Comparison of ENCODE assay signal across 14 mouse cellular contexts in genomic region chr13:37559706-37560313, GRCm38 (mm10).
DNase-seq lines count a peak whose midpoint lies in the region; ATAC-seq and TF ChIP-seq lines count a peak whose summit lies in the region.
"Had no signal": no experiment of that assay in that cellular context is flagged by ENCODE, and none has a peak within 500 bp of the region (broad histone marks: within the 10 kb centered on the region; RNA-seq: fewer than 3 reads in every experiment).

No protein-coding gene starts in this region.

- H3K27ac ChIP-seq in hindbrain, embryonic 13.5 days = no peak overlapping the region
- no peak overlapping the region for H3K27ac ChIP-seq in hindbrain, embryonic 11.5 days (ENCODE audit: low read depth, low read length)
- H3K27ac ChIP-seq in midbrain, embryonic 13.5 days = no peak overlapping the region
- H3K27ac ChIP-seq: intestine, embryonic 15.5 days; liver, embryonic 15.5 days; midbrain, embryonic 12.5 days; neural tube, embryonic 13.5 days had no signal

- 0 out of 2 replicates have a peak, but pooled peaks have one; percentile 12 for ATAC-seq in hindbrain, embryonic 13.5 days (ENCODE audit: low FRiP score)
- ATAC-seq in hindbrain, embryonic 11.5 days (ENCODE audit: low FRiP score) = no peak
- no peak for ATAC-seq in granulocyte monocyte progenitor cell, adult 5-6 weeks (replicated peaks; ENCODE audit: poor library complexity, severe bottlenecking)
- no peak for ATAC-seq in midbrain, embryonic 13.5 days
- ATAC-seq: intestine, embryonic 15.5 days had no signal

- no peaks in the 10 kb centered on the region for H3K27me3 ChIP-seq in hindbrain, embryonic 13.5 days
- H3K27me3 ChIP-seq in hindbrain, embryonic 11.5 days (ENCODE audit: control insufficient read depth, insufficient read depth, low read length) = no peaks in the 10 kb centered on the region
- H3K27me3 ChIP-seq in myocyte (ENCODE audit: control insufficient read depth, insufficient read depth, insufficient read length) = no peaks in the 10 kb centered on the region
- 0 out of 2 replicates have a peak, but pooled peaks cover 5% of the 10 kb centered on the region for H3K27me3 ChIP-seq in midbrain, embryonic 13.5 days
- H3K27me3 ChIP-seq: intestine, embryonic 15.5 days; liver, embryonic 15.5 days; neural tube, embryonic 13.5 days had no signal

- peaks cover 25% of the 10 kb centered on the region for H3K4me1 ChIP-seq in hindbrain, embryonic 13.5 days (replicated peaks)
- H3K4me1 ChIP-seq in hindbrain, embryonic 11.5 days (replicated peaks; ENCODE audit: control insufficient read depth, insufficient read depth, low read length) = no peaks in the 10 kb centered on the region
- peaks cover 22% of the 10 kb centered on the region for H3K4me1 ChIP-seq in midbrain, embryonic 13.5 days (replicated peaks)

- no peaks in the 10 kb centered on the region for H3K79me2 ChIP-seq in myocyte (ENCODE audit: control insufficient read depth, insufficient read depth)

- H3K36me3 ChIP-seq in hindbrain, embryonic 13.5 days = no peaks in the 10 kb centered on the region
- H3K36me3 ChIP-seq in hindbrain, embryonic 11.5 days (ENCODE audit: control insufficient read depth, insufficient read depth, low read length) = no peaks in the 10 kb centered on the region
- no peaks in the 10 kb centered on the region for H3K36me3 ChIP-seq in myocyte (ENCODE audit: control insufficient read depth, insufficient read depth)
- H3K36me3 ChIP-seq in midbrain, embryonic 13.5 days = no peaks in the 10 kb centered on the region
- H3K36me3 ChIP-seq: embryonic facial prominence, embryonic 10.5 days; intestine, embryonic 15.5 days; liver, embryonic 15.5 days; midbrain, embryonic 12.5 days; neural tube, embryonic 13.5 days had no signal

- H3K4me2 ChIP-seq in hindbrain, embryonic 13.5 days = no peak overlapping the region
- H3K4me2 ChIP-seq in hindbrain, embryonic 11.5 days (replicated peaks; ENCODE audit: low read depth, low read length) = no peak overlapping the region
- peak overlapping the region; percentile 45 for H3K4me2 ChIP-seq in myocyte (ENCODE audit: low read depth)
- no peak overlapping the region for H3K4me2 ChIP-seq in midbrain, embryonic 13.5 days (replicated peaks)
- H3K4me2 ChIP-seq: intestine, embryonic 15.5 days; liver, embryonic 15.5 days; midbrain, embryonic 12.5 days; neural tube, embryonic 13.5 days had no signal

- WGBS in hindbrain, embryonic 13.5 days = 74% methylated on average over 7 of the region's 7 CpGs
- 69% methylated on average over 7 of the region's 7 CpGs for WGBS in hindbrain, embryonic 11.5 days
- 77% methylated on average over 7 of the region's 7 CpGs for WGBS in midbrain, embryonic 13.5 days

- TF ChIP-seq POLR2A in myocyte (IDR thresholded peaks at IDR 0.05; ENCODE audit: insufficient read length, low read depth) = no peak

- no peak overlapping the region for H3K4me3 ChIP-seq in hindbrain, embryonic 13.5 days
- no peak overlapping the region for H3K4me3 ChIP-seq in hindbrain, embryonic 11.5 days (ENCODE audit: low read depth, low read length)
- H3K4me3 ChIP-seq in myocyte = no peak overlapping the region
- H3K4me3 ChIP-seq in midbrain, embryonic 13.5 days (replicated peaks) = no peak overlapping the region
- H3K4me3 ChIP-seq: embryonic facial prominence, embryonic 10.5 days; intestine, embryonic 15.5 days; liver, embryonic 15.5 days; midbrain, embryonic 12.5 days; neural tube, embryonic 13.5 days had no signal

- no peaks in the 10 kb centered on the region for H3K9me3 ChIP-seq in hindbrain, embryonic 13.5 days
- no peaks in the 10 kb centered on the region for H3K9me3 ChIP-seq in hindbrain, embryonic 11.5 days (ENCODE audit: control insufficient read depth, low read length)
- H3K9me3 ChIP-seq in midbrain, embryonic 13.5 days = no peaks in the 10 kb centered on the region
- H3K9me3 ChIP-seq: embryonic facial prominence, embryonic 10.5 days; intestine, embryonic 15.5 days; liver, embryonic 15.5 days; midbrain, embryonic 12.5 days; neural tube, embryonic 13.5 days had no signal

- H3ac ChIP-seq in myocyte (ENCODE audit: control insufficient read depth, insufficient read length) = no peak overlapping the region

- H3K9ac ChIP-seq in hindbrain, embryonic 13.5 days = no peak overlapping the region
- no peak overlapping the region for H3K9ac ChIP-seq in hindbrain, embryonic 11.5 days (ENCODE audit: low read depth, low read length)
- no peak overlapping the region for H3K9ac ChIP-seq in midbrain, embryonic 13.5 days (replicated peaks)
- H3K9ac ChIP-seq: intestine, embryonic 15.5 days; liver, embryonic 15.5 days; midbrain, embryonic 12.5 days; neural tube, embryonic 13.5 days had no signal

- no peak for DNase-seq in hindbrain, embryonic 11.5 days (ENCODE audit: low spot score)
- peak; percentile 51 for DNase-seq in CD4-positive, CD25-positive, alpha-beta regulatory T cell, adult 2 months (ENCODE audit: low read depth, low spot score)
- peak; percentile 22 for DNase-seq in brain, adult 2 months (ENCODE audit: low read depth, low spot score)
- no peak for DNase-seq in spleen, adult 12 weeks (ENCODE audit: low spot score)
- DNase-seq: kidney, postnatal 10 days had no signal

TF ChIP-seq in myocyte, 11 proteins besides CTCF, POLR2A, EP300 and RAD21:
- TF ChIP-seq MYOG (IDR thresholded peaks at IDR 0.05; ENCODE audit: control insufficient read depth in 1 of 3, insufficient read depth in 1 of 3, insufficient read length in 2 of 3, low read depth in 2 of 3) (no peak), MAX (IDR thresholded peaks at IDR 0.05; ENCODE audit: low read depth) (no peak), TCF3 (IDR thresholded peaks at IDR 0.05; ENCODE audit: insufficient read length, low read depth) (no peak), E2F4 (IDR thresholded peaks at IDR 0.05; ENCODE audit: insufficient read depth) (no peak), USF1 (IDR thresholded peaks at IDR 0.05; ENCODE audit: low read depth) (no peak), TCF12 (IDR thresholded peaks at IDR 0.05; ENCODE audit: insufficient read depth, poor library complexity, severe bottlenecking) (no peak), REST (IDR thresholded peaks at IDR 0.05; ENCODE audit: insufficient read depth, insufficient read length) (no peak), SRF (IDR thresholded peaks at IDR 0.05; ENCODE audit: control insufficient read depth, insufficient read length, low read depth) (no peak)
TF ChIP-seq in myocyte: peak in this region for 0.

Comparison
In these comparisons a context has a peak if more than half of its experiments do, and no peak if none do; other contexts are left out.
1. DNase-seq: peak in CD4-positive, CD25-positive, alpha-beta regulatory T cell, adult 2 months (single experiment) and brain, adult 2 months (single experiment); none in hindbrain, embryonic 11.5 days (single experiment) and spleen, adult 12 weeks (single experiment).